Mouse (Mus musculus) midbrain, embryonic 15.5 days (tissue): ENCODE measurements around the gene Abhd12. TPM values are rescaled to one million over a fixed set of nuclear protein-coding genes. Genes with fewer than 3 reads are reported as not detected.
A peak's percentile ranks its signal among the peaks of the same experiment; 100 is the strongest.
"Not testable (repeated sequence)": the region's sequence is repeated elsewhere in the genome, so short reads cannot be mapped to it uniquely, and the experiment has no call there.

Experiments used
- ATAC-seq: fragments of 200-750 bp; cut with Nextera tagmentation; replicated peaks from 2 replicates; pipeline ENCODE4 v1.8.0; 2017; ENCODE audit warnings: moderate TSS enrichment
- H3K27ac ChIP-seq: fragments of 300-500 bp; sonication (generic); 2 replicates; pipeline ENCODE4 v1.5.1; 2015; ENCODE audit warnings: mild to moderate bottlenecking, inconsistent platforms
- H3K27me3 ChIP-seq: fragments of 300-500 bp; sonication (generic); replicated peaks from 2 replicates; pipeline ENCODE4 v1.6.1; 2015; ENCODE audit warnings: inconsistent platforms
- H3K36me3 ChIP-seq: fragments of 300-500 bp; sonication (generic); replicated peaks from 2 replicates; pipeline ENCODE4 v1.6.1; 2015; ENCODE audit warnings: inconsistent platforms
- H3K4me1 ChIP-seq: fragments of 300-500 bp; sonication (generic); 2 replicates; pipeline ENCODE4 v1.6.1; 2015; ENCODE audit warnings: inconsistent platforms
- H3K4me2 ChIP-seq: fragments of 300-500 bp; sonication (generic); 2 replicates; pipeline ENCODE4 v1.6.1; 2015; ENCODE audit warnings: inconsistent platforms, mild to moderate bottlenecking, moderate library complexity
- H3K4me3 ChIP-seq: fragments of 300-500 bp; sonication (generic); 2 replicates; pipeline ENCODE4 v1.5.1; 2015; ENCODE audit warnings: mild to moderate bottlenecking, inconsistent platforms
- H3K9ac ChIP-seq: fragments of 300-500 bp; sonication (generic); 2 replicates; pipeline ENCODE4 v1.6.1; 2015; ENCODE audit warnings: mild to moderate bottlenecking, inconsistent platforms
- H3K9me3 ChIP-seq: fragments of 300-500 bp; sonication (generic); 2 replicates; pipeline ENCODE4 v1.6.1; 2016; ENCODE audit warnings: inconsistent platforms
- WGBS: fragments of 180-500 bp; shearing (Covaris S2); methylation state at CpG from one replicate; pipeline ENCODE4 v1.1.7; 2015; ENCODE audit warnings: mixed read lengths; 5-methylcytosine and 5-hydroxymethylcytosine counted together
- polyA plus RNA-seq: library from polyadenylated mRNA; unstranded; fragments of >200 nt; fragmentation: Nextera tagmentation; extraction: Ambion mirVana; gene quantifications from 2 replicates; pipeline ENCODE4 v1.2.1, GENCODE M21; 2015

Abhd12 gene
- polyA plus RNA-seq, 1 experiment from 2014 or later, result 120 TPM

- Histone ChIP-seq H3K9me3 (no peaks in the 10 kb centered on the region), H3K9ac (no peak overlapping the region), H3K4me1 (no peaks in the 10 kb centered on the region), H3K4me2 (no peak overlapping the region), H3K4me3 (no peak overlapping the region), H3K27ac (no peak overlapping the region), H3K27me3 (no peaks in the 10 kb centered on the region), H3K36me3 (peaks cover 3% of the 10 kb centered on the region; the same call in 1 of the 2 replicates)
- ATAC-seq, result no peak
- WGBS, result 93% methylated on average over 11 of the region's 11 CpGs
Measured at GRCm38 (mm10) chr2:150927038-150927720, 22.6 kb upstream of the Abhd12 start.

DNA sequence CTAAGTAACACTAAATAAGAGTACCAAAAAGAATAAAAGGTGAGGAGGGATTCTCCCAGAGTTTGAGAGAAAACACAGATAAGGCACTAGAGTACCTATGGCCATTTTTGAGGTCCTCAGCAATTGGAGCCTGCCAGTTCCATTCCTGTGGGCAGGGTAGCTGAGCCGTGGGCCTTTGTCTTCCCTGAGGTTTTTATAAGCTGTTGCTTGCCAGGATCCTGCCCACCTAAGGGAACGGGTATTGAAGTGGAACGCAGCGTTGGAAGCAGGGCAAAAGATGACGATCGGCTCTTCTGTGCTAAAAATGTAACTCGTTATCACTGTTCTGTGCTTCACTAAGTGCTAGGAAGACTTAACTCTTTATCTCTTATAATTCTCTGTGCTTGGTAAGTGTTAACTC lies 19.0 kb upstream of the Abhd12 start:
- no peak for ATAC-seq
- no peaks in the 10 kb centered on the region for H3K9me3 ChIP-seq
- WGBS, result 81% methylated on average over 7 of the region's 7 CpGs
- H3K27me3 ChIP-seq, result no peaks in the 10 kb centered on the region
- H3K4me3 ChIP-seq, result no peak overlapping the region
- H3K4me1 ChIP-seq, result no peaks in the 10 kb centered on the region
- H3K4me2 ChIP-seq, result no peak overlapping the region
- H3K27ac ChIP-seq, result no peak overlapping the region
- H3K36me3 ChIP-seq, result no peaks in the 10 kb centered on the region
- H3K9ac ChIP-seq, result no peak overlapping the region

DNA sequence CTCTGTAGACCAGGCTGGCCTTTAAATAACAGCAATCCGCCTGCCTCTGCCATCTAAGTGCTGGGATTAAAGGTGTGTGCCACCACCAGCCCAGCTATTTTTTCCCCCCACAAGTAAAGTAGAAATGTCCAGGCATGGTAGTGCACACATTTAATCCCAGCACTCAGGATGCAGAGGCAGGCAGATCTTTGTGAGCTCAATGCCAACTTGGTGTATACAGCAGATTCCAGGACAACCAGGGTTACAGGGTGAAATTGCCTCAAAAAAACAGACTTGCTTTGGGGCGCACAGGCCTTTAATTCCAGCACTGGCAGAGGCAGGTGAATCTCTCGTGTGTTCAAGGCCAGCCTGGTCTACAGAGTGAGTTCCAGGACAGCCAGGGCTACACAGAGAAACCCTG lies 18.5 kb upstream of the Abhd12 start:
- Histone ChIP-seq H3K9ac (no peak overlapping the region), H3K4me2 (no peak overlapping the region), H3K4me3 (no peak overlapping the region), H3K27me3 (no peaks in the 10 kb centered on the region), H3K27ac (no peak overlapping the region), H3K4me1 (no peaks in the 10 kb centered on the region), H3K9me3 (no peaks in the 10 kb centered on the region), H3K36me3 (no peaks in the 10 kb centered on the region)
- 95% methylated on average over 3 of the region's 3 CpGs for WGBS
- ATAC-seq, result no peak

DNA sequence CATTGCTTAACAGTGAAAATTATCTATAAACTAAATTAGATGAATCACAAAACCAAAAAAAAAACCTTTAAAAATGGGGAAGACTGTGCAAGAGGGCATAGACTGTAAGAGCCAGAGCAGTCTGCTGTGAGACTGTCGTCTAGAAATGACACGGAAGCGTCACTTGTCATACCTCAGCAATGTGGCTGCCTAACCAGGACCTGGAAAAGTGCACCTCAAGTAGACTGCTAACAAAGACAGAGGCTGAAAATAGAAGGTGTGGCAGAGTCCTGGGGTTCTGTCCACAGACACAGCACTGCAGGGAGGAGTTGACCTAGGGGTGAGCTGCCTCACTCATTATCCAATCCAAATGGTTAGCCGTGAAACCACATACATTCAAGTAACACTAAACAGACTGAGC lies 17.6 kb upstream of the Abhd12 start:
- Histone ChIP-seq H3K4me2 (no peak overlapping the region), H3K4me3 (no peak overlapping the region), H3K27ac (no peak overlapping the region), H3K4me1 (no peaks in the 10 kb centered on the region), H3K9me3 (no peaks in the 10 kb centered on the region), H3K36me3 (no peaks in the 10 kb centered on the region), H3K9ac (no peak overlapping the region), H3K27me3 (no peaks in the 10 kb centered on the region)
- no peak for ATAC-seq
- WGBS, result 95% methylated on average over 4 of the region's 4 CpGs

DNA sequence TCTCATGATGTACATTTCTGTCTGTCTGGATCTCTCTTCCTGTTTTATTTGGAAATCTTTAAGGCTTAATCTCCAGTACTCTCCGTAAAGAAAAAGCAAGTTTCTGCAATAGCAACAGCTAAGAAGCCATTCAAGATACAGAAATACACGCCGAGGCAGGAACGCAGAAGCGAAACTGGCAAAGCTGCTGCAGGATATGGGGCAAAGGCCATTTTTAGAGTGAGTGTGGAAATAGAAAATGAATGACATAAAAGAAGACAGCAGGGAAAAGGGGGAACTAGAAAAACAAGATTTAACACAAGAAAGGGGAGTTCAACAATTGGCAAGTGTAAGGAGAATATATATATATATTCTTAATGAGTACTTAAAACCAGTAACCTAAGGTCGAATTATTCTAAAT lies 17.2 kb upstream of the Abhd12 start:
- H3K27ac ChIP-seq, result no peak overlapping the region
- H3K27me3 ChIP-seq, result no peaks in the 10 kb centered on the region
- H3K4me2 ChIP-seq, result no peak overlapping the region
- H3K36me3 ChIP-seq, result no peaks in the 10 kb centered on the region
- ATAC-seq, result no peak
- no peaks in the 10 kb centered on the region for H3K4me1 ChIP-seq
- H3K9ac ChIP-seq, result no peak overlapping the region
- WGBS, result 93% methylated on average over 6 of the region's 6 CpGs
- H3K9me3 ChIP-seq, result no peaks in the 10 kb centered on the region
- H3K4me3 ChIP-seq, result no peak overlapping the region

DNA sequence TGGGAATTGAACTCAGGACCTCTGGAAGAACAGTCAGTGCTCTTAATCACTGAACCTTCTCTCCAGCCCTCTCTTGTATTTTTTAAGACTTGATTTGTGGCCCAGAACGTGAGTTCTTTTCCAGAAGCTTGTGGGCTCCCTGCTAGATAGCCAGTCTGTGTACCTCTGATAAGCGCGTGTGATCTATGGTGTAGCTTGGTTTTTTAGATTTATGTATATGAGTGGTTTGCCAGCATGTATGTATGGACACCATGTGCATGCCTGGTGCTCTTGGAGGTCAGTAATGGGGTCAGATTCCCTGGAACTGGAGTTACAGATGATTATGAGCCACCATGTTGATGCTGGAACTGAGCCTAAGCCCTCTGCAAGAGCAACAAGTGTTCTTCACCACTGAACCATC lies 16.0 kb upstream of the Abhd12 start:
- Histone ChIP-seq H3K9ac (no peak overlapping the region), H3K27me3 (no peaks in the 10 kb centered on the region), H3K27ac (no peak overlapping the region), H3K9me3 (no peaks in the 10 kb centered on the region), H3K4me2 (no peak overlapping the region), H3K4me1 (no peaks in the 10 kb centered on the region), H3K4me3 (no peak overlapping the region), H3K36me3 (no peaks in the 10 kb centered on the region)
- no peak for ATAC-seq
- 94% methylated on average over 3 of the region's 3 CpGs for WGBS

DNA sequence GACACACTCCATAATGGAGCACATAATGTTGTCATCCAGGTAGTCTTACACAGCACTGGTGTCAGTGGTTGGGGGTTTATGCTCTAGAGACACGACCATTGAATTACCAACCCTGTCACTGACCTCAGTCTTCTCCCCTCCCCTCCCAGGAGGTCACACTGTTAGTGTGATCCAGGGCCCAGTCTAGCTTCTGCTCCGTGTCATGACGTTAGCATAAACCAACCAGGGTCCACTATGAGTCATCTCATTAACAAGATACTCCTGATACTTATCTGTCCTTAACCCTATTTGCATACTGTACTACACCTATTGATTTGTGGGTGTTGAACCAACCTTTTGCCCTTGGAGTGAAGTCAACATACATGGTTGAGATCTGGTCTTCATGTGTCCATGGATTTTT lies 14.2 kb upstream of the Abhd12 start:
- Histone ChIP-seq H3K4me1 (no peaks in the 10 kb centered on the region), H3K36me3 (no peaks in the 10 kb centered on the region), H3K9me3 (no peaks in the 10 kb centered on the region), H3K4me3 (no peak overlapping the region), H3K27ac (no peak overlapping the region), H3K27me3 (no peaks in the 10 kb centered on the region), H3K9ac (no peak overlapping the region), H3K4me2 (no peak overlapping the region)
- ATAC-seq, result no peak
- 94% methylated on average over 3 of the region's 3 CpGs for whole genome bisulfite sequencing

DNA sequence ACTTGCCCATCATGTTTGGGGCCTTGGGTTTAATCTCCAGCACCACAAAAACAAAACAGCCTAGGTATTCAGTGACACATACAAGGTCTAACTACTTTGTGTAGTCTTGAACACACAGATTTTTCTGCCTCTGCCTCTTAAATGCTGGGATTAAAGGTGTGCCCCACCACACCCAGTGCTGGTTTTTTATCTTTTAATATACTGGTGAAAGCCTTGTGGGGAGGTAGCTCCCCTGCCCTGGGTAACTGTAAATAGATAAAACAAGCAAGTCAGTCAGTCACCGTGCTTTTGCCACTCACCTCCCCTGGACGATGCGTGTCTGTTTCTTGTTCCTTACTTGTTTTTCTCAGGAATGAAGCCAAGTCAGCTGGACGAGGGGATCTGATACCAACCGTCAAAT lies 11.2 kb upstream of the Abhd12 start:
- Histone ChIP-seq H3K27ac (no peak overlapping the region), H3K4me1 (no peaks in the 10 kb centered on the region), H3K4me2 (no peak overlapping the region), H3K4me3 (no peak overlapping the region), H3K36me3 (no peaks in the 10 kb centered on the region), H3K9ac (no peak overlapping the region), H3K9me3 (no peaks in the 10 kb centered on the region), H3K27me3 (no peaks in the 10 kb centered on the region)
- ATAC-seq, result no peak
- WGBS, result 91% methylated on average over 5 of the region's 5 CpGs

DNA sequence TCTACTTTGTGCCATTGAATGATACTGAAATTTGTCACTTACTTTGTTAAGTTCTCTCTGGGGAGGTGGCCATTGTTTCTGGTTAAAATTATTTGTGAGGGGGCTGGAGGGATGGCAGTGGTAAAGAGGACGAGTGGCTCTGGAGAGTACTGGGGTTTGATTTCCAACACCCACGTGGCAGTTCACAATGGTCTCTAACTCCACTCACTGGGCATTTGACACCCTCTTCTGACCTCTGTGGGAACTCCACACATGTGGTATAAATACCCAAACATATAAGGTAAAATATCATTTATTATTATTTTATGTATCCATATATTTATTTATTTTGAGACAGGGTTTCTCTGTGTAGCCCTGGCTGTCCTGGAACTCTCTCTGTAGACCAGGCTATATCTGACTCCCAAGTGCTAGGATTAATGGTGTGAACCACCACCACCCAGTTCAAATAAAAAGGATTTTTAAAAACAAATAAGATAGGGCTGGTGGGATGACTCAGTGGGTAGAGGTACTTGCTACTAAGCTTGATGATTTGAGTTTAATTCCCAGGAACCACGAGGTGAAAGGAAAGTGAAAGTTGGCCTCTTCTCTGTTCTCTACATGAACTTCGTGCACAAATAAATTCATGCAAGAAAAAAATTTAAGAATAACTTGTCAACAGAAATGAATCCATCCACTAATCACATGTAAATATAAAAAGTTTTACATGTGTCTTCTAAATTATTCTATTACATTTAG lies 10.4 kb upstream of the Abhd12 start:
- H3K4me2 ChIP-seq, result no peak overlapping the region

GRCm38 (mm10) chr2:150910295-150910881 lies 5.8 kb upstream of the Abhd12 start:
- Histone ChIP-seq H3K4me3 (peak overlapping the region; percentile 61), H3K9me3 (no peaks in the 10 kb centered on the region), H3K36me3 (no peaks in the 10 kb centered on the region), H3K4me1 (peaks cover 7% of the 10 kb centered on the region), H3K9ac (peak overlapping the region; percentile 27; the same call in 1 of the 2 replicates), H3K27me3 (no peaks in the 10 kb centered on the region), H3K27ac (no peak overlapping the region), H3K4me2 (peak overlapping the region; percentile 53)
- WGBS, result 43% methylated on average over 8 of the region's 10 CpGs
- no peak for ATAC-seq

More for the DNA sequence above, 10.4 kb upstream of the Abhd12 start:
- no peaks in the 10 kb centered on the region for H3K9me3 ChIP-seq
- ATAC-seq, result no peak
- no peak overlapping the region for H3K4me3 ChIP-seq
- H3K27me3 ChIP-seq, result no peaks in the 10 kb centered on the region
- WGBS, result 82% methylated on average over 4 of the region's 4 CpGs
- no peaks in the 10 kb centered on the region for H3K36me3 ChIP-seq
- H3K27ac ChIP-seq, result no peak overlapping the region
- H3K9ac ChIP-seq, result no peak overlapping the region
- H3K4me1 ChIP-seq, result peaks cover 6% of the 10 kb centered on the region

GRCm38 (mm10) chr2:150909429-150910039 lies 5.0 kb upstream of the Abhd12 start:
- peak overlapping the region; percentile 61 for H3K4me3 ChIP-seq
- peak; percentile 93 for ATAC-seq
- H3K36me3 ChIP-seq, result no peaks in the 10 kb centered on the region
- H3K4me1 ChIP-seq, result peaks cover 7% of the 10 kb centered on the region
- WGBS, result under 1% methylated on average over 35 of the region's 35 CpGs
- H3K9me3 ChIP-seq, result no peaks in the 10 kb centered on the region
- peak overlapping the region; percentile 53 for H3K4me2 ChIP-seq
- no peaks in the 10 kb centered on the region for H3K27me3 ChIP-seq
- peak overlapping the region; percentile 70 for H3K27ac ChIP-seq
- H3K9ac ChIP-seq, result peak overlapping the region; percentile 27; the same call in 1 of the 2 replicates

GRCm38 (mm10) chr2:150908881-150909280 lies 4.3 kb upstream of the Abhd12 start:
- Histone ChIP-seq H3K4me3 (peak overlapping the region; percentile 61; the same call in 1 of the 2 replicates), H3K27ac (peak overlapping the region; percentile 70; the same call in 1 of the 2 replicates), H3K4me2 (peak overlapping the region; percentile 53)
- 51% methylated on average over 6 of the region's 6 CpGs for WGBS
- not testable (repeated sequence) for H3K36me3 ChIP-seq, H3K9ac ChIP-seq, H3K4me1 ChIP-seq, H3K27me3 ChIP-seq, ATAC-seq, H3K9me3 ChIP-seq
